Mouse (Mus musculus) liver, embryonic 14.5 days (tissue): ENCODE results near the gene Thbs1. TPM values are rescaled to one million over a fixed set of nuclear protein-coding genes. Genes with fewer than 3 reads are reported as not detected.

Experiments used
- ATAC-seq: fragments of 200-750 bp; cut with Nextera tagmentation; 2 replicates; pipeline ENCODE4 v1.8.0; 2017; ENCODE audit warnings: moderate number of reproducible peaks, mild to moderate bottlenecking, moderate library complexity; ENCODE audit not compliant: insufficient read depth
- DNase-seq, 3 experiments: peaks; one replicate each; pipeline ENCODE4 v3.0.0-alpha.2; 2012 to 2013; ENCODE audit warnings: low read depth in 3 of 3, low spot score in 3 of 3
- H3K27ac ChIP-seq: fragments of 300-500 bp; sonication (generic); 2 replicates; pipeline ENCODE4 v1.5.1; 2014; ENCODE audit warnings: moderate library complexity, mild to moderate bottlenecking, control low read depth, inconsistent platforms
- H3K27me3 ChIP-seq: fragments of 300-500 bp; sonication (generic); 2 replicates; pipeline ENCODE4 v1.6.1; 2014; ENCODE audit warnings: mild to moderate bottlenecking, low read length, moderate library complexity; ENCODE audit not compliant: control insufficient read depth, insufficient read depth
- H3K36me3 ChIP-seq: fragments of 300-500 bp; sonication (generic); replicated peaks from 2 replicates; pipeline ENCODE4 v1.6.1; 2014; ENCODE audit warnings: low read depth; ENCODE audit not compliant: control insufficient read depth, insufficient read depth
- H3K4me1 ChIP-seq, 2 experiments: fragments of 200-500 bp in 1 of 2; fragments of 300-500 bp in 1 of 2; sonication (generic) in 1 of 2; replicated peaks; 2 replicates each; pipeline ENCODE4 v1.6.1; 2012 to 2014; ENCODE audit warnings: antibody characterized with exemption in 1 of 2, inconsistent platforms in 1 of 2, low read length in 1 of 2; ENCODE audit not compliant: control insufficient read depth in 2 of 2, insufficient read depth in 2 of 2
- H3K4me2 ChIP-seq: fragments of 300-500 bp; sonication (generic); 2 replicates; pipeline ENCODE4 v1.6.1; 2014; ENCODE audit warnings: low read depth, mild to moderate bottlenecking, control low read depth, moderate library complexity
- H3K4me3 ChIP-seq, 2 experiments: fragments of 200-500 bp in 1 of 2; fragments of 300-500 bp in 1 of 2; sonication (generic) in 1 of 2; 2 replicates each; pipeline ENCODE4 v1.5.1; 2012 to 2014; ENCODE audit warnings: low read depth in 2 of 2, low read length in 2 of 2, mild to moderate bottlenecking in 2 of 2, control low read depth in 1 of 2, inconsistent platforms in 1 of 2, moderate library complexity in 1 of 2; ENCODE audit not compliant: insufficient read depth in 1 of 2
- H3K9ac ChIP-seq: fragments of 300-500 bp; sonication (generic); replicated peaks from 2 replicates; pipeline ENCODE4 v1.6.1; 2014; ENCODE audit warnings: mild to moderate bottlenecking, control low read depth, moderate library complexity
- H3K9me3 ChIP-seq: fragments of 300-500 bp; sonication (generic); 2 replicates; pipeline ENCODE4 v1.6.1; 2016; ENCODE audit warnings: low read length, mixed read lengths; ENCODE audit not compliant: control insufficient read depth
- CTCF ChIP-seq: IDR thresholded peaks from 2 replicates; pipeline ENCODE4 v1.5.1; 2016; ENCODE audit warnings: antibody characterized with exemption, low read depth, control low read depth
- EP300 ChIP-seq: IDR thresholded peaks from 2 replicates; pipeline ENCODE4 v1.6.1; 2016; ENCODE audit warnings: antibody characterized with exemption, low read depth
- WGBS: fragments of 180-500 bp; shearing (Covaris S2); extraction: QIAGEN DNeasy Blood & Tissue Kit; methylation state at CpG from one replicate; pipeline ENCODE4 v1.1.7; 2014; ENCODE audit not compliant: insufficient replicate concordance; 5-methylcytosine and 5-hydroxymethylcytosine counted together
- polyA plus RNA-seq, 2 experiments: library from polyadenylated mRNA; depleted of rRNA in 1 of 2; stranded (reverse) in 1 of 2; unstranded in 1 of 2; fragments of >200 nt; fragmentation: Nextera tagmentation in 1 of 2; extraction: Ambion mirVana in 1 of 2; gene quantifications; 2 replicates each; pipeline versions ENCODE4 v1.2.1 to v1.2.3; 2012 to 2014

Thbs1 gene
- polyA plus RNA-seq, 2 experiments, result 12.7 to 24.2 TPM

GRCm38 (mm10) chr2:118125211-118125939 lies 13.7 kb downstream of the Thbs1 start:
- Histone ChIP-seq H3K36me3 (no peaks in the 10 kb centered on the region), H3K4me2 (no peak overlapping the region), H3K4me3 (no peak overlapping the region), H3K27ac (no peak overlapping the region), H3K4me1 (no peaks in the 10 kb centered on the region), H3K9ac (no peak overlapping the region), H3K27me3 (no peaks in the 10 kb centered on the region), H3K9me3 (no peaks in the 10 kb centered on the region)
- 64% methylated on average over 11 of the region's 11 CpGs for WGBS
- TF ChIP-seq CTCF, result no peak
- no peak for TF ChIP-seq EP300
- no peak for DNase-seq
- no peak for ATAC-seq

DNA sequence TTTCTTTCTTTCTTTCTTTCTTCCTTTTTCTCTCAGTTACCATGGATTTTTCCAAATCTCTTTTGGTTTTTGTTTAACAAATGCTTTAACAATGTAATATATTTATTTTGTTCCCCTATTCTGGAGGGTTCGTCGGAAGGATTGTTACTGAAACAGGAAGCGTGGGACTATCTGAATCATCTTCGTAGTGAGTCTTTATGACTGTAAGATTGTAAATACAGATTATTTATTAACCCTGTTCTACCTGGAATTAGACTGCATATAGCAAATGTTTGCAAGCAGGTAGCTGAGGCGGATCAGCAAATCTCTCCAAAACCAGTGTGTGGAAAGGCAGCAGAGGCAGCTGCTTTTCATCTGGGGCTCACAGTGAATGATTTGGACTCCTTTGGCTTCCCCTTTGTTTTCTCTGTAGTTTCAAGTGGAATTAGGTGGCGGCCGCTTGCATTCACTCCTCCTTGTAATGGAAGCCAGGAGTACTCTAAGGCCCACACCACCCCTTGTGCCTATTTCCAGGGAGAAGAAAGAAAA lies 14.3 kb downstream of the Thbs1 start:
- DNase-seq, result no peak
- Histone ChIP-seq H3K27me3 (no peaks in the 10 kb centered on the region), H3K36me3 (no peaks in the 10 kb centered on the region), H3K9ac (no peak overlapping the region), H3K27ac (no peak overlapping the region), H3K4me2 (no peak overlapping the region), H3K4me1 (no peaks in the 10 kb centered on the region), H3K9me3 (no peaks in the 10 kb centered on the region), H3K4me3 (no peak overlapping the region)
- TF ChIP-seq EP300 (no peak), CTCF (no peak)
- 62% methylated on average over 7 of the region's 7 CpGs for WGBS
- no peak for ATAC-seq

GRCm38 (mm10) chr2:118127516-118128288 lies 16.0 kb downstream of the Thbs1 start:
- DNase-seq, result no peak
- Histone ChIP-seq H3K36me3 (no peaks in the 10 kb centered on the region), H3K27me3 (no peaks in the 10 kb centered on the region), H3K4me1 (no peaks in the 10 kb centered on the region), H3K27ac (no peak overlapping the region), H3K4me2 (no peak overlapping the region), H3K9ac (no peak overlapping the region), H3K9me3 (no peaks in the 10 kb centered on the region), H3K4me3 (no peak overlapping the region)
- 64% methylated on average over 5 of the region's 5 CpGs for WGBS
- no peak; the same call in 1 of the 2 replicates for ATAC-seq
- no peak for TF ChIP-seq CTCF
- no peak for TF ChIP-seq EP300

DNA sequence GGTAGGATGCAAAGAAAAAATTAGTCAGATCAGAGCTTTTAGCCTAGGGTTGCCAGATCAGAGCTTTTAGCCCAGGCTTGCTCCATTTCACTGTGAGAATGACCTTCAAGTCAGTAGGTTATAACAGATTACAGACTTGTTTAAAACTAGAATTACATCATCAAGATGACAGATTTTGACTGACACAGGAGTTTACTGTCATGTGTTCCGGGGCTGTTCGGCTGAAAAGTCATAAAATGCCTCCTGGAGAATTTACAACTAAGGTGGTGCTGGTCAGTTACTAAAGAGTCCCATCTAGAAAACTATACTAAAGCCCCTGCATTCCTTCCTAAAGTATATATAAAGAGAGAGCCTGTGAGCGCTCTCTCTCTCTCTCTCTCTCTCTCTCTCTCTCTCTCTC lies 16.6 kb downstream of the Thbs1 start:
- H3K27ac ChIP-seq, result no peak overlapping the region
- no peaks in the 10 kb centered on the region for H3K36me3 ChIP-seq
- H3K27me3 ChIP-seq, result no peaks in the 10 kb centered on the region
- TF ChIP-seq CTCF, result no peak
- no peak for TF ChIP-seq EP300
- 51% methylated on average over 3 of the region's 3 CpGs for WGBS
- no peaks in the 10 kb centered on the region for H3K4me1 ChIP-seq
- H3K9ac ChIP-seq, result no peak overlapping the region
- ATAC-seq, result no peak
- no peaks in the 10 kb centered on the region for H3K9me3 ChIP-seq
- DNase-seq, result no peak
- H3K4me3 ChIP-seq, result no peak overlapping the region
- H3K4me2 ChIP-seq, result no peak overlapping the region

DNA sequence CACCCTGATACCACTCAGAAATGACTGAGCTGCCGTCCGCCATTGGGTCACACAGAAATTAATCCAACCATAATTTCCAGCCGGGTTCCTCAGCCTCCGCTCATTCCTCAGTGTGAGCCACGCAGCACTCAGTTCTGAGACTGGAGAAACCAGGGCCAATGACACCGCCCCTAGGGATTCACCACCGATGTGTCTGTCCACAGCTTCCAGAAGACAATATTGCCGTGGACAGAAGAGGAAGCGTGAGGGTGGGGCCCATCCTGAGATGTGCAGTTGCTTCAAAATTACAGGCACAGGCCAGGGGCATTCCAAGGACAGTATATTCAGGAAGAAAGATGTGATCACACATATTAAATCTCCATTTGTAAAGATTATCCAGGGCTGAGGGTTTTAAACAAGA lies 25.4 kb downstream of the Thbs1 start:
- ATAC-seq (no peak), DNase-seq (no peak)
- TF ChIP-seq EP300 (no peak), CTCF (no peak)
- H3K9me3 ChIP-seq, result no peaks in the 10 kb centered on the region
- no peaks in the 10 kb centered on the region for H3K36me3 ChIP-seq
- H3K4me1 ChIP-seq, result no peaks in the 10 kb centered on the region
- H3K9ac ChIP-seq, result no peak overlapping the region
- no peak overlapping the region for H3K4me3 ChIP-seq
- WGBS, result 66% methylated on average over 9 of the region's 9 CpGs
- H3K27me3 ChIP-seq, result no peaks in the 10 kb centered on the region
- H3K4me2 ChIP-seq, result no peak overlapping the region
- no peak overlapping the region for H3K27ac ChIP-seq
